In the genomic region with DNA sequence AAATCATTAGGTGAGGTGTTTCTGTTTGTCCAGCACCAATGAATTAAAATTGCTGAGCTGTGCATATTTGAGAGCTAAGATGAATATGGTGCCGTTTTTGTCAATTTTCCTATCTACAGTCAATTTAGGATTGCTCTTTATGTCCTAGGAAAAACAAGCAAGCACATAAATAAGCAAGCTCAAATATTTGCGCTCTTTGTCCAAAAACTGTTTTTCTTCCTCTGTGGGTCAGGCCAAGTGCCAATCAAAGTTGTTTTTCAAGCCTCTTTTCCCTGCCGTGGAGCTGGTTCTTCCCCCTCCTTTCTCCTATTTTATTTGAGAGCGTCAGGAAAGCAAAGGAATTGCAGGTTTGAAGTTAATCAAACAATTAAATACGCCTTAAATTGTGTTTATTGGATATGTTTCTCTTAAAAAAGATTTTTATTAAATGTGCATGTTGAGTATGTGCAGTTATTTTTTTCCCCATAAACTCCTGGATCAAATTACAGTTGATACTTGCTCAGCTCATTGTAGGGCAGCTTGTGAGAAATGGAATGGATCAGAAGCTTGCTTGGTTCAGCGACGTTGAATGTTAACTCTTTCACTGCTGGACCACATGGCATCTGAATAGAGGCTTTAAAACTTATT, we compare ENCODE assay signal across 8 mouse cellular contexts. TPM values are rescaled to one million over a fixed set of nuclear protein-coding genes. Genes with fewer than 3 reads are reported as not detected.
A peak's percentile ranks its signal among the peaks of the same experiment; 100 is the strongest.
DNase-seq lines count a peak whose midpoint lies in the region; ATAC-seq lines count a peak whose summit lies in the region.

No protein-coding gene starts in this region.

- peak; percentile 25 to 26 for DNase-seq in cerebellum, adult 18-20 months
- DNase-seq in cerebellum, postnatal 4 days (ENCODE audit: low spot score in 2 of 2), result no peak
- DNase-seq in MN1 (ENCODE audit: low spot score), result peak; percentile 21
- DNase-seq in layer of hippocampus, adult 9-11 months, result no peak
- no peak for DNase-seq in urinary bladder, postnatal 25 days (ENCODE audit: low spot score)

- peaks cover 17% of the 10 kb centered on the region; the same call in 1 of the 2 replicates for H3K4me1 ChIP-seq in forebrain, embryonic 13.5 days
- peaks cover 7% of the 10 kb centered on the region; the same call in 1 of the 2 replicates for H3K4me1 ChIP-seq in kidney, embryonic 14.5 days (ENCODE audit: control insufficient read depth, insufficient read depth, low read length)
- H3K4me1 ChIP-seq in midbrain, embryonic 13.5 days (replicated peaks), result peaks cover 22% of the 10 kb centered on the region

- no peaks in the 10 kb centered on the region for H3K36me3 ChIP-seq in forebrain, embryonic 13.5 days (ENCODE audit: poor library complexity, severe bottlenecking)
- no peaks in the 10 kb centered on the region for H3K36me3 ChIP-seq in kidney, embryonic 14.5 days (ENCODE audit: control insufficient read depth, insufficient read depth, low read length)
- H3K36me3 ChIP-seq in midbrain, embryonic 13.5 days, result no peaks in the 10 kb centered on the region

- ATAC-seq in forebrain, embryonic 13.5 days, result no peak
- no peak for ATAC-seq in kidney, embryonic 14.5 days (ENCODE audit: low FRiP score, low TSS enrichment)
- no peak for ATAC-seq in midbrain, embryonic 13.5 days

- H3K27ac ChIP-seq in forebrain, embryonic 13.5 days, result peak overlapping the region; percentile 94; the same call in 1 of the 2 replicates
- peak overlapping the region; percentile 95 for H3K27ac ChIP-seq in kidney, embryonic 14.5 days (ENCODE audit: low read depth, low read length)
- peak overlapping the region; percentile 97 for H3K27ac ChIP-seq in midbrain, embryonic 13.5 days

- no peaks in the 10 kb centered on the region for H3K9me3 ChIP-seq in forebrain, embryonic 13.5 days (replicated peaks)
- H3K9me3 ChIP-seq in kidney, embryonic 14.5 days (ENCODE audit: control insufficient read depth, low read length), result no peaks in the 10 kb centered on the region
- H3K9me3 ChIP-seq in midbrain, embryonic 13.5 days, result no peaks in the 10 kb centered on the region

- H3K4me3 ChIP-seq in forebrain, embryonic 13.5 days, result peak overlapping the region; percentile 90
- peak overlapping the region; percentile 93 for H3K4me3 ChIP-seq in kidney, embryonic 14.5 days (ENCODE audit: low read length)
- peak overlapping the region; percentile 94 for H3K4me3 ChIP-seq in midbrain, embryonic 13.5 days (replicated peaks)

- no peaks in the 10 kb centered on the region for H3K27me3 ChIP-seq in forebrain, embryonic 13.5 days
- no peaks in the 10 kb centered on the region for H3K27me3 ChIP-seq in kidney, embryonic 14.5 days (ENCODE audit: control insufficient read depth, insufficient read depth, low read length)
- H3K27me3 ChIP-seq in midbrain, embryonic 13.5 days, result no peaks in the 10 kb centered on the region

- H3K9ac ChIP-seq in forebrain, embryonic 13.5 days, result peak overlapping the region; percentile 95
- peak overlapping the region; percentile 94 for H3K9ac ChIP-seq in kidney, embryonic 14.5 days (ENCODE audit: low read depth, low read length)
- peak overlapping the region; percentile 95 for H3K9ac ChIP-seq in midbrain, embryonic 13.5 days (replicated peaks)

- H3K4me2 ChIP-seq in forebrain, embryonic 13.5 days, result peak overlapping the region; percentile 76
- peak overlapping the region; percentile 62 for H3K4me2 ChIP-seq in kidney, embryonic 14.5 days (replicated peaks; ENCODE audit: low read depth, low read length)
- peak overlapping the region; percentile 65 for H3K4me2 ChIP-seq in midbrain, embryonic 13.5 days (replicated peaks)

- WGBS in forebrain, embryonic 13.5 days, result 0% methylated on average over 7 of the region's 7 CpGs
- WGBS in kidney, embryonic 14.5 days, result 1% methylated on average over 7 of the region's 7 CpGs
- 0% methylated on average over 7 of the region's 7 CpGs for WGBS in midbrain, embryonic 13.5 days

RNA-seq across cellular contexts. Expression of gene Sesn3, which starts 2.6 kb away (rescaled TPM):
- polyA plus RNA-seq in forebrain, embryonic 13.5 days (2015; fragmentation: Nextera tagmentation; extraction: Ambion mirVana), result 15.5 and 16.2 TPM in 2 replicates
- polyA plus RNA-seq in kidney, embryonic 14.5 days (2014; fragmentation: Nextera tagmentation; extraction: Ambion mirVana), result 35.7 and 39.4 TPM in 2 replicates
- 17.6 and 18.8 TPM in 2 replicates for polyA plus RNA-seq in midbrain, embryonic 13.5 days (2015; fragmentation: Nextera tagmentation; extraction: Ambion mirVana)

Comparison
In these comparisons a context has a peak if more than half of its experiments do, and no peak if none do; other contexts are left out.
1. DNase-seq: peak in cerebellum, adult 18-20 months (2 of 2) and MN1 (single experiment); none in cerebellum, postnatal 4 days (0 of 2), layer of hippocampus, adult 9-11 months (single experiment) and urinary bladder, postnatal 25 days (single experiment).
2. Peak in every context shown above with its lines, with median percentiles within 50 percentile points of each other: H3K27ac ChIP-seq, H3K4me2 ChIP-seq, H3K4me3 ChIP-seq and H3K9ac ChIP-seq.